Mouse (Mus musculus): ENCODE measurements around the gene Sfrp5. TPM values are rescaled to one million over a fixed set of nuclear protein-coding genes. Genes with fewer than 3 reads are reported as not detected.

Gene Sfrp5
- polyA plus RNA-seq, 1 experiment from 2014 or later: 2.9 TPM

DNA sequence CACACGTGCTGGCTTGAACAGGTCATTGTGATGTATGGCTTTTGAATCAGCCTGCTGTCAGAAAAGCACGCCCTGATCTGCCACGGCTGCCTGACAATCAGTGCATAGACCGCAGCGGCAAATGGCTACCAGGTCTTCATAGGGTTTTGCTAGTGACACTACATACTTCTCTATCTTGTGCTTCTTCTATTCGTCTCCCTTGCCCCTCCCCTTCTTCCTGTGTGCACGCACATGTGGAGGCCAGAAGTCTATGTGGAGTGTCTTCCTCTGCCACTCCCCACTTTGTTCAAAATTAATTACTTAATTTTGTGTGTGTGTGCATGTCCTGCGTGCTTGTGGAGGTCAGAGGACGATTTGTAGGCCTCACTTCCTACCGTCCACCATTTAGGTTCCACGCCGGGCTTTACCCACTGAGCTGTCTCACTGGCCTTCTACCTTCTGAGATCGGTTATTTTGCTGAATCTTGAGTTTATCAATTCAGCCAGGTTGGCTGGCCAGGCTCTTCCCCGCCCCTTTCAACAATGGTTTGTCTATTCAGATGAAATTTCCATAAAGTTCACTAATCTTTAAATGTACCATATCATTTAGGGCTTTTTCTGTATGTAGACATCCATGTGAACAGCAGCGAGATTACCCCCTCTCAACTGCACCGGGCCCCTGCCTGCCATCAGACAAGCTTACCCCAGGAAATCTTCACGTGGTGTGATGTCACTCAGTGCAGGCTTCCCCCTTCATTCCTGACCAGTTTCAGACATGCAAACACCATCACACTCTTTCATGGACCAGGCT is 27.6 kb upstream of the Sfrp5 start:
- Histone ChIP-seq H3K4me1 (no peaks in the 10 kb centered on the region), H3K9me3 (no peaks in the 10 kb centered on the region), H3K9ac (no peak overlapping the region), H3K4me2 (replicated peaks) (no peak overlapping the region), H3K27ac (no peak overlapping the region), H3K27me3 (no peaks in the 10 kb centered on the region), H3K36me3 (no peaks in the 10 kb centered on the region), H3K4me3 (no peak overlapping the region)
- ATAC-seq (ENCODE audit: insufficient number of reproducible peaks, insufficient read depth, low FRiP score, low TSS enrichment): no peak
- WGBS: 81% methylated on average over 17 of the region's 17 CpGs

- WGBS: 81% methylated on average over 10 of the region's 10 CpGs
- no peak for ATAC-seq (ENCODE audit: insufficient number of reproducible peaks, insufficient read depth, low FRiP score, low TSS enrichment)
- H3K4me3 ChIP-seq: no peak overlapping the region
- H3K9ac ChIP-seq: no peak overlapping the region
- no peak overlapping the region for H3K4me2 ChIP-seq (replicated peaks)
- no peaks in the 10 kb centered on the region for H3K4me1 ChIP-seq
- no peaks in the 10 kb centered on the region for H3K9me3 ChIP-seq
- no peaks in the 10 kb centered on the region for H3K27me3 ChIP-seq
- no peak overlapping the region for H3K27ac ChIP-seq
- H3K36me3 ChIP-seq: no peaks in the 10 kb centered on the region
Measured at GRCm38 (mm10) chr19:42226451-42226850, 24.4 kb upstream of the Sfrp5 start.

- Histone ChIP-seq H3K4me2 (replicated peaks) (no peak overlapping the region), H3K27me3 (no peaks in the 10 kb centered on the region), H3K4me1 (no peaks in the 10 kb centered on the region), H3K9me3 (no peaks in the 10 kb centered on the region), H3K27ac (no peak overlapping the region), H3K36me3 (no peaks in the 10 kb centered on the region), H3K9ac (no peak overlapping the region), H3K4me3 (no peak overlapping the region)
- no peak for ATAC-seq (ENCODE audit: insufficient number of reproducible peaks, insufficient read depth, low FRiP score, low TSS enrichment)
- 10% methylated on average over 2 of the region's 2 CpGs for WGBS
Measured at GRCm38 (mm10) chr19:42217374-42217763, 15.3 kb upstream of the Sfrp5 start.

DNA sequence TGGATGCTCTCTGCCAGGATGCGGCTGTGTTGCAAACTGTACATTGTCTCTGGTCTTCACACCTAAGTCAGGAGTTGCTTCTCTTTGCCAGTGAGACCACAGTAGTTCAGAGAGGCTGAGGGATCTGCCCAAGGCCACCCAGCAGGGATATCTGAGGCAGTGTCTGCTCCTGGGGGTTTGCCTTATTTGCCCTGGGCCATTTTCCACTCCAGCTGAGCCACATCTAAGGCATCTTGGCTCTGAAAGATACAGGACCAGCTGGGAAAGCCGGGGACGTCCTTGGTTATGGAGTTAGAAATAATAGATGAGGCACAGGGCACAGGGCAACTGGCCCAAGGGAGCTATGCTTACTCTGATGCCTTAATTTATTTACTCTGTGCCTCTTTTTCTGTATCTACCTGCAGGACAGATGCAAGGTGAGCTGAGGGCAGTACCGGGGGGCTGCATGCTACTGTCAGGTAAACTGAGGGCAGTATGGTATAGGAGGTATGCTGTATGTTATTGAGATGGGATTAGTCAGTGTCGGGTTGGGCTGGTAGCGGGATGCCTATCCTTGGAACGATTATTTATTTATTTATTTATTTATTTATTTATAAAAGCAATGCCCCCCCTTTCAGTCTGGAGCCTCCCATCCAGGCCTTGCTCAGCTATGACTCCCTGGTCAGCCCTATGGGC is 14.8 kb upstream of the Sfrp5 start:
- WGBS: 70% methylated on average over 7 of the region's 7 CpGs
- H3K36me3 ChIP-seq: no peaks in the 10 kb centered on the region
- no peak for ATAC-seq (ENCODE audit: insufficient number of reproducible peaks, insufficient read depth, low FRiP score, low TSS enrichment)
- H3K4me2 ChIP-seq (replicated peaks): no peak overlapping the region
- no peak overlapping the region for H3K9ac ChIP-seq
- H3K27ac ChIP-seq: no peak overlapping the region
- H3K4me3 ChIP-seq: no peak overlapping the region
- no peaks in the 10 kb centered on the region for H3K27me3 ChIP-seq
- H3K4me1 ChIP-seq: no peaks in the 10 kb centered on the region
- H3K9me3 ChIP-seq: no peaks in the 10 kb centered on the region

- WGBS: 75% methylated on average over 2 of the region's 2 CpGs
- Histone ChIP-seq H3K4me2 (replicated peaks) (no peak overlapping the region), H3K4me1 (no peaks in the 10 kb centered on the region), H3K9ac (no peak overlapping the region), H3K27me3 (no peaks in the 10 kb centered on the region), H3K27ac (no peak overlapping the region), H3K36me3 (no peaks in the 10 kb centered on the region), H3K4me3 (no peak overlapping the region), H3K9me3 (no peaks in the 10 kb centered on the region)
- ATAC-seq (ENCODE audit: insufficient number of reproducible peaks, insufficient read depth, low FRiP score, low TSS enrichment): no peak
Measured at GRCm38 (mm10) chr19:42214601-42215000, 12.5 kb upstream of the Sfrp5 start.

GRCm38 (mm10) chr19:42211936-42212335 is 9.9 kb upstream of the Sfrp5 start:
- no peaks in the 10 kb centered on the region for H3K9me3 ChIP-seq
- no peak overlapping the region for H3K27ac ChIP-seq
- no peaks in the 10 kb centered on the region for H3K4me1 ChIP-seq
- peaks cover 2% of the 10 kb centered on the region; the same call in 1 of the 2 replicates for H3K27me3 ChIP-seq
- WGBS: 22% methylated on average over 8 of the region's 8 CpGs
- no peak overlapping the region for H3K4me2 ChIP-seq (replicated peaks)
- ATAC-seq (ENCODE audit: insufficient number of reproducible peaks, insufficient read depth, low FRiP score, low TSS enrichment): no peak
- H3K4me3 ChIP-seq: no peak overlapping the region
- no peak overlapping the region for H3K9ac ChIP-seq
- no peaks in the 10 kb centered on the region for H3K36me3 ChIP-seq

- no peak overlapping the region for H3K4me2 ChIP-seq (replicated peaks)
- H3K9ac ChIP-seq: no peak overlapping the region
- no peak overlapping the region for H3K4me3 ChIP-seq
- no peak overlapping the region for H3K27ac ChIP-seq
- no peaks in the 10 kb centered on the region for H3K36me3 ChIP-seq
- WGBS: 42% methylated on average over 6 of the region's 6 CpGs
- ATAC-seq (ENCODE audit: insufficient number of reproducible peaks, insufficient read depth, low FRiP score, low TSS enrichment): no peak
- peaks cover 6% of the 10 kb centered on the region for H3K27me3 ChIP-seq
- H3K4me1 ChIP-seq: no peaks in the 10 kb centered on the region
- no peaks in the 10 kb centered on the region for H3K9me3 ChIP-seq
Measured at GRCm38 (mm10) chr19:42209976-42210375, 7.9 kb upstream of the Sfrp5 start.

DNA sequence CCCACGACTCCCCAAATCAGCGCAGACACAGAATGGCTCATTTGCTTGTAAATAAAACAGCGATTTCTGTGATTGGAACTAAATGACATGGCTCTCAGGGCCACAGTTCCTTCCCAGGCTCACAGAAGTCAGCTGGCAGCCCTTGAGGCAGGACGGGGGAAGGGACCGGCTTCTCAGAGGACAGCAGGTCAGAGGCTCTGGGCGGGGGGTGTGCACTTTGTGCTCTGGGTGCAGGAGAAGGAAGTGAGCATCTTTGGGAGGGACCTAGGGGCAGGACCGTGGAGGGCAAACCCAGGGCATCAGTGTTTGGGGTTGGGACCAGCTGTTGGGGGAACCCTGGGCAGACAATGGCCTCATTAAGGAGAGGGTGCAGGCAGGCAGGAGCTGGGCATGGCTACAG is 7.4 kb upstream of the Sfrp5 start:
- Histone ChIP-seq H3K36me3 (no peaks in the 10 kb centered on the region), H3K9me3 (no peaks in the 10 kb centered on the region), H3K27ac (no peak overlapping the region), H3K4me1 (0 out of 2 replicates have a peak, but pooled peaks cover 2% of the 10 kb centered on the region), H3K27me3 (peaks cover 6% of the 10 kb centered on the region), H3K9ac (no peak overlapping the region), H3K4me3 (no peak overlapping the region), H3K4me2 (replicated peaks) (no peak overlapping the region)
- ATAC-seq (ENCODE audit: insufficient number of reproducible peaks, insufficient read depth, low FRiP score, low TSS enrichment): no peak
- WGBS: 38% methylated on average over 7 of the region's 7 CpGs

DNA sequence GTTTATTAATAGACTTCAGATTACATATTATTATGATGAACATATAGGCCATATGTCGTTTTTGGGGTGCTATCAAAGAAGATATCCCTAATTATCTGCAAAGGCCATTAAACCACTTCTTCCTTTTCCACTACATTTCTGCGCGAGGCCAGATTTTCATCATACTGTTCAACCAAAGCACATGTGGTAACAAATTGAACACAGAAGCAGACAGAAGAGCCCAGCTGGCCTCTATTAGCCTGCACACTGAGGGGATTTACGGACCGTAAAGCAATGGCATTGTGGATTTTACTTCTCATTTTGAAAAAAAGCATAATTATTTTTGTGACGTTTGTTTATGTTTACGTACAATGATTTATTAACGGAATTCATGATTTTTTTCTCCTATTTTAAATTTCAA is 3.1 kb upstream of the Sfrp5 start:
- Histone ChIP-seq H3K27ac (no peak overlapping the region), H3K36me3 (no peaks in the 10 kb centered on the region), H3K4me2 (replicated peaks) (no peak overlapping the region), H3K4me3 (no peak overlapping the region), H3K27me3 (peaks cover 43% of the 10 kb centered on the region), H3K4me1 (peaks cover 16% of the 10 kb centered on the region; the same call in 1 of the 2 replicates), H3K9me3 (no peaks in the 10 kb centered on the region), H3K9ac (no peak overlapping the region)
- ATAC-seq (ENCODE audit: insufficient number of reproducible peaks, insufficient read depth, low FRiP score, low TSS enrichment): no peak
- WGBS: 43% methylated on average over 8 of the region's 8 CpGs

- 79% methylated on average over 4 of the region's 4 CpGs for WGBS
- H3K27ac ChIP-seq: no peak overlapping the region
- no peak overlapping the region for H3K4me2 ChIP-seq (replicated peaks)
- H3K27me3 ChIP-seq: peaks cover 52% of the 10 kb centered on the region
- no peaks in the 10 kb centered on the region for H3K36me3 ChIP-seq
- no peak for ATAC-seq (ENCODE audit: insufficient number of reproducible peaks, insufficient read depth, low FRiP score, low TSS enrichment)
- peaks cover 16% of the 10 kb centered on the region; the same call in 1 of the 2 replicates for H3K4me1 ChIP-seq
- H3K9ac ChIP-seq: no peak overlapping the region
- H3K4me3 ChIP-seq: no peak overlapping the region
- H3K9me3 ChIP-seq: no peaks in the 10 kb centered on the region
Measured at GRCm38 (mm10) chr19:42204306-42204705, 2.3 kb upstream of the Sfrp5 start.

DNA sequence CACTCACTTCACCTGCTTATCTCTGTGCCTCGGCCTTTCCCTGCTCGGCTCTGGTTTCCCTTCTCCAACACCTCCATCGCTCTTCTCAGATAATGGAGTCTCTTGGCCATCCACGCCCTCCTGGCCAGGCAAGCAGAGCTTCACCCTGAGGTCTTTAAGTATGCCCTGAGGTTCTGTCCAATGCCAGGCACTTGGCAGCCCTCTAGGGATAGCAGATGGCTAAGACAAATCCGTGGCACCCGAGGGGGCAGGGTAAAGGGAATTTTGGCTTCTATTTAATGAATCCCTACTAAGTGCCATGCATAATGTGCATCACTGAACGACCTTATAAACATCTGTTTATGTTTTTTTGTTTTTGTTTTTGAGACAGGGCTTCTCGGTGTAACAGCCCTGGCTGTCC is 415 bp upstream of the Sfrp5 start:
- no peak overlapping the region for H3K27ac ChIP-seq
- peaks cover 16% of the 10 kb centered on the region; the same call in 1 of the 2 replicates for H3K4me1 ChIP-seq
- WGBS: 47% methylated on average over 8 of the region's 8 CpGs
- H3K9me3 ChIP-seq: no peaks in the 10 kb centered on the region
- peaks cover 66% of the 10 kb centered on the region for H3K27me3 ChIP-seq
- ATAC-seq (ENCODE audit: insufficient number of reproducible peaks, insufficient read depth, low FRiP score, low TSS enrichment): no peak
- no peak overlapping the region for H3K9ac ChIP-seq
- peak overlapping the region; percentile 41; the same call in 1 of the 2 replicates for H3K4me2 ChIP-seq (replicated peaks)
- H3K36me3 ChIP-seq: no peaks in the 10 kb centered on the region
- H3K4me3 ChIP-seq: no peak overlapping the region; the same call in 1 of the 2 replicates

- no peak overlapping the region for H3K27ac ChIP-seq
- H3K4me2 ChIP-seq (replicated peaks): no peak overlapping the region
- peaks cover 53% of the 10 kb centered on the region for H3K27me3 ChIP-seq
- ATAC-seq (ENCODE audit: insufficient number of reproducible peaks, insufficient read depth, low FRiP score, low TSS enrichment): no peak
- no peaks in the 10 kb centered on the region for H3K9me3 ChIP-seq
- no peaks in the 10 kb centered on the region for H3K36me3 ChIP-seq
- no peak overlapping the region for H3K9ac ChIP-seq
- 54% methylated on average over 11 of the region's 11 CpGs for WGBS
- H3K4me1 ChIP-seq: peaks cover 14% of the 10 kb centered on the region; the same call in 1 of the 2 replicates
- no peak overlapping the region for H3K4me3 ChIP-seq
Measured at GRCm38 (mm10) chr19:42198026-42198425, 4.0 kb downstream of the Sfrp5 start.

Measured in embryonic facial prominence, embryonic 12.5 days (tissue).